Mouse (Mus musculus) liver, embryonic 11.5 days (tissue): ENCODE measurements around the gene Dlg2. TPM values are rescaled to one million over a fixed set of nuclear protein-coding genes. Genes with fewer than 3 reads are reported as not detected.

ENCODE experiments used
- ATAC-seq: fragments of 200-750 bp; cut with Nextera tagmentation; replicated peaks from 2 replicates; pipeline ENCODE4 v1.8.0; 2017; ENCODE audit warnings: moderate number of reproducible peaks, mild to moderate bottlenecking, moderate TSS enrichment, moderate library complexity; ENCODE audit not compliant: low FRiP score
- DNase-seq: peaks from one replicate; pipeline ENCODE4 v3.0.0-alpha.2; 2017; ENCODE audit warnings: low spot score
- H3K27ac ChIP-seq: fragments of 300-500 bp; sonication (generic); 2 replicates; pipeline ENCODE4 v1.5.1; 2014; ENCODE audit warnings: mild to moderate bottlenecking, low read depth, low read length, control low read depth
- H3K27me3 ChIP-seq: fragments of 300-500 bp; sonication (generic); replicated peaks from 2 replicates; pipeline ENCODE4 v1.6.1; 2014; ENCODE audit warnings: low read length, mixed read lengths; ENCODE audit not compliant: control insufficient read depth, insufficient read depth
- H3K36me3 ChIP-seq: fragments of 300-500 bp; sonication (generic); 2 replicates; pipeline ENCODE4 v1.6.1; 2014; ENCODE audit warnings: mild to moderate bottlenecking, low read length, moderate library complexity, mixed read lengths; ENCODE audit not compliant: control insufficient read depth, insufficient read depth
- H3K4me1 ChIP-seq: fragments of 300-500 bp; sonication (generic); replicated peaks from 2 replicates; pipeline ENCODE4 v1.6.1; 2014; ENCODE audit warnings: low read length, mixed read lengths; ENCODE audit not compliant: control insufficient read depth, insufficient read depth
- H3K4me2 ChIP-seq: fragments of 300-500 bp; sonication (generic); 2 replicates; pipeline ENCODE4 v1.6.1; 2014; ENCODE audit warnings: mild to moderate bottlenecking, control low read depth, moderate library complexity
- H3K4me3 ChIP-seq: fragments of 300-500 bp; sonication (generic); 2 replicates; pipeline ENCODE4 v1.5.1; 2014; ENCODE audit warnings: low read depth, low read length, control low read depth
- H3K9ac ChIP-seq: fragments of 300-500 bp; sonication (generic); 2 replicates; pipeline ENCODE4 v1.6.1; 2014; ENCODE audit warnings: low read depth, low read length, control low read depth
- H3K9me3 ChIP-seq: fragments of 300-500 bp; sonication (generic); 2 replicates; pipeline ENCODE4 v1.6.1; 2016; ENCODE audit warnings: low read length, inconsistent platforms, mixed read lengths; ENCODE audit not compliant: control insufficient read depth
- WGBS: fragments of 180-500 bp; shearing (Covaris S2); extraction: QIAGEN DNeasy Blood & Tissue Kit; methylation state at CpG from one replicate; pipeline ENCODE4 v1.1.7; 2014; 5-methylcytosine and 5-hydroxymethylcytosine counted together
- polyA plus RNA-seq: library from polyadenylated mRNA; unstranded; fragments of >200 nt; fragmentation: Nextera tagmentation; extraction: Ambion mirVana; gene quantifications from 2 replicates; pipeline ENCODE4 v1.2.1, GENCODE M21; 2014

The Dlg2 gene
- 0.96 and 1.6 TPM in 2 replicates for polyA plus RNA-seq

DNA sequence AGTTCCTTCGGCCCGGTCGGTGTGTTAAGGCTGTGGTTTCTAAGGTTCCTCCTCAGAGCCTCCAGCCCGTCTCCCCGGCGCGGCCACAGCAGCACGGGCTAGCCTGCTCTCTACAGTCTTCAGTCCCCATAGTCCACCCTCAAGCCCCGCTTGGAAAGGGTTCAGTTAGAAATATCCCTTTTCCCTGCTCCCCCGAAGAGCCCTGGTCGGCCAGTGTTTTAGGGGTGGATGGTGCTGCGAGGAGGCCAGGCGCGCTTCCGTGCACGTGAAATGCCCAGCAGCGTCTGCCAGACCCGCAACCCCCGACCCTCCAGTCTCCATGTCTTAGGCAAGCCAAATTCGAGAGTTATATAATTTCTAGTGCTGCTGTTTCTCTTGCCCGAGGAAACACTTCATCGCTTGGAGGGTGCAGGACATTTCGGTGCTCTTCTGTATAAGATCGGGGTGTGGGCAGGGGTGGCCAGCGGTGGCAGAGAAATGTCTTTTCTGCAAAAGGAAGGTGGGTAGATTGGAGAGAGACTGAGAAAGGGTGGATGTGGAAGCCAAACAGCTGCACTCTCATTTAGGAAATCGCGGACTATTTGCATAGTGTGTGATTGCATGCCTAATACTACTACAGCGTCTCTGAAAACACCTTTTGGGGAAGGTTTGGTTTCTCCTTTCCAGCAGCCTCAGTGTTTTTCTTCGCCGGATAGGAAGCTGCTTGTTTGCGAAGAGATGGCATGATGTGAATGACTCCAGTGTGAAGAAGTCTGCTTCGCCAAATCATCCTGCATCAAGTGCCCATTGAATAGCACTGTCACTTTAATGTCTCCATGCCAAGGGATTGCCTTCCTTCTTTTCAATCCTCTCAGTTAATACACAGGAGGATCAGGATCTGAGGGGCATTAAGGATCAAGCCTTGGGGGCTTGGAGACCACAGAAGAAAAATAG, at the start of gene Dlg2:
TSS of gene Dlg2 (plus strand) at position 360 of the 933 bp plus-strand sequence.
- Histone ChIP-seq H3K4me2 (peak within 1 kb of the TSS; percentile 98), H3K36me3 (no peaks in the 10 kb centered on the region), H3K9ac (peak within 1 kb of the TSS; percentile 75), H3K4me3 (peak within 1 kb of the TSS; percentile 65), H3K9me3 (no peaks in the 10 kb centered on the region), H3K27me3 (no peaks in the 10 kb centered on the region), H3K4me1 (peaks cover 7% of the 10 kb centered on the region), H3K27ac (peak within 1 kb of the TSS; percentile 9; the same call in 1 of the 2 replicates)
- 2% methylated on average over 32 of the region's 32 CpGs for WGBS
- DNase-seq (no peak), ATAC-seq (no peak; the same call in 1 of the 2 replicates)

DNA sequence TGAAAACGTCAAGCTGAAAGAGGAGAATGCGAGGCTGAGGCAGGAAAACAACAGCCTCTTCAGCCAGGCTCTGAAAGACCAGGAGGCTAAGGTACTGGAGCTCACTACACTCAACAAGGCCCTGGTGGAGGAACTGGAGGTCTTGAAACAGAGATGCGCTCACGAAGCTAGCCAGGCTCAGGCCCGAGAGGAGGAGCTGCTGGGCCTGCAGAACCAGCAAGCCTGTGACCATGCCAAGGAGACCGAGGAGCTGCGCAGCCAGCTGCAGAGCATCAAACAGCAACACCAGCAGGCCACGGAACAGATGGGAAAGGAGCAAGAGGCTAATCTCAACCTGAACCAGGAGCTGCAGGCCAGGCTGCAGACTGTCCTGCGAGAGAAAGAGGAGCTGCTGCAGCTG, 49.5 kb upstream of the Dlg2 start:
- peak overlapping the region; percentile 40 for H3K4me3 ChIP-seq
- no peak overlapping the region for H3K27ac ChIP-seq
- DNase-seq (no peak), ATAC-seq (no peak)
- H3K4me2 ChIP-seq = peak overlapping the region; percentile 60
- no peaks in the 10 kb centered on the region for H3K36me3 ChIP-seq
- 60% methylated on average over 9 of the region's 9 CpGs for WGBS
- 0 out of 2 replicates have a peak overlapping the region, but pooled peaks have one; percentile 40 for H3K9ac ChIP-seq
- H3K27me3 ChIP-seq = no peaks in the 10 kb centered on the region
- H3K9me3 ChIP-seq = no peaks in the 10 kb centered on the region
- no peaks in the 10 kb centered on the region; the same call in 1 of the 2 replicates for H3K4me1 ChIP-seq

GRCm38 (mm10) chr7:90432221-90432620, 44.3 kb upstream of the Dlg2 start:
- Histone ChIP-seq H3K4me3 (no peak overlapping the region), H3K36me3 (no peaks in the 10 kb centered on the region), H3K4me2 (no peak overlapping the region), H3K27ac (no peak overlapping the region), H3K27me3 (no peaks in the 10 kb centered on the region), H3K4me1 (no peaks in the 10 kb centered on the region; the same call in 1 of the 2 replicates), H3K9me3 (no peaks in the 10 kb centered on the region), H3K9ac (no peak overlapping the region)
- no peak for DNase-seq
- ATAC-seq = no peak

DNA sequence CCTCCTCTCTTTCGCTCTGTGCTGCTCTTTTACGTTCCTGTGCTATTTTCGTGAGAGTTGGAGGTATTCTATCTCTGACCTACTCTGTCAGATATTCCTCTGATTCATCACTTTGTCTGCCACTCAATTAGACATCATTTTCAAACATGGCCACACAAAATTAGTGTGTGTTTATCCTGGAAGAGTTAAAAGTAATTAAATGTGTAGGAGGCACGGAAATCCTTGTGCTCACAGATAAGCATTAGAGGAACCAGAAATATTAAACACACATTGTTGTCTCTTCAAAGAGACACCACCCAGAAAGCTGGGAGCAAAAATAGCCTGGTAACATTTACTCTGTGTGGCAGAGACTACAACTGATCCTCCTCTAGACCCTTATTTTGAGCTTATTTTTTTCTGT, 36.4 kb upstream of the Dlg2 start:
- Histone ChIP-seq H3K4me3 (no peak overlapping the region), H3K4me2 (no peak overlapping the region), H3K9ac (no peak overlapping the region), H3K27ac (no peak overlapping the region), H3K9me3 (no peaks in the 10 kb centered on the region), H3K4me1 (no peaks in the 10 kb centered on the region), H3K36me3 (no peaks in the 10 kb centered on the region), H3K27me3 (no peaks in the 10 kb centered on the region)
- no peak for DNase-seq
- ATAC-seq = no peak
- WGBS = 86% methylated on average over 4 of the region's 4 CpGs

GRCm38 (mm10) chr7:90442070-90442469, 34.4 kb upstream of the Dlg2 start:
- no peaks in the 10 kb centered on the region for H3K27me3 ChIP-seq
- 0 out of 2 replicates have a peak, but pooled peaks cover under 1% of the 10 kb centered on the region for H3K4me1 ChIP-seq
- H3K36me3 ChIP-seq = no peaks in the 10 kb centered on the region
- ATAC-seq (no peak), DNase-seq (no peak)
- H3K9me3 ChIP-seq = no peaks in the 10 kb centered on the region
- peak overlapping the region; percentile 98 for H3K9ac ChIP-seq
- H3K4me3 ChIP-seq = peak overlapping the region; percentile 99
- WGBS = 13% methylated on average over 4 of the region's 4 CpGs
- peak overlapping the region; percentile 49 for H3K27ac ChIP-seq
- H3K4me2 ChIP-seq = peak overlapping the region; percentile 97

- WGBS = under 1% methylated on average over 54 of the region's 54 CpGs
- no peaks in the 10 kb centered on the region for H3K9me3 ChIP-seq
- H3K36me3 ChIP-seq = peaks cover 2% of the 10 kb centered on the region; the same call in 1 of the 2 replicates
- peak within 1 kb of the TSS; percentile 99 for H3K4me3 ChIP-seq
- H3K4me2 ChIP-seq = peak within 1 kb of the TSS; percentile 97
- ATAC-seq (peak; percentile 93), DNase-seq (peak; percentile 94)
- peak within 1 kb of the TSS; percentile 98 for H3K9ac ChIP-seq
- 0 out of 2 replicates have a peak, but pooled peaks cover 2% of the 10 kb centered on the region for H3K4me1 ChIP-seq
- H3K27me3 ChIP-seq = no peaks in the 10 kb centered on the region
- peak within 1 kb of the TSS; percentile 98 for H3K27ac ChIP-seq
These were observed 33.9 kb upstream of the Dlg2 start, which contains the start of gene Crebzf for GRCm38 (mm10) chr7:90442518-90443080. Gene Crebzf (plus strand): TSS chr7:90442729.

- Histone ChIP-seq H3K4me1 (0 out of 2 replicates have a peak, but pooled peaks cover 2% of the 10 kb centered on the region), H3K9me3 (no peaks in the 10 kb centered on the region), H3K27me3 (no peaks in the 10 kb centered on the region), H3K9ac (peak overlapping the region; percentile 98), H3K27ac (peak overlapping the region; percentile 98), H3K4me3 (peak overlapping the region; percentile 99), H3K4me2 (peak overlapping the region; percentile 97), H3K36me3 (peaks cover 3% of the 10 kb centered on the region; the same call in 1 of the 2 replicates)
- DNase-seq (peak; percentile 71), ATAC-seq (peak; percentile 72)
- under 1% methylated on average over 118 of the region's 123 CpGs for WGBS
These were observed 33.1 kb upstream of the Dlg2 start for GRCm38 (mm10) chr7:90443101-90444091.

DNA sequence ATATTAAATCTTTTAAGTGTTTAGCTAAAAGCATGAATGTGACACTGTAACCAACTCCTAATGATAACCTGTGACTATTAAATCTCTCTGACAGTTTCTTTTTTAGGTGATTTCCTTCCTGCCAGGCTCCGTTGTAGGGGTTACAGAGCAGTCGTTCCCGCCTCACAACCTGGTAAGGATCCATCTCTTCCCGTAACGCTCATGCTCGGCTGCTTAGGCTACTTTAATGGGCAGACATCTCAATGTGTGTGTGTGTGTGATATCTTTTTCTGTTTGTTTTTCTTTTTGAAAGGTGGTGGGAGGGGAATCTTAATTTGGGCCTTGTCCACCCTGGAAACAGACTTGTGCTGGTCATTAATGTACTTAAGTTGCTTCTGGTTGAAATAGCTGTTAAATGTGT, 32.3 kb upstream of the Dlg2 start:
- Histone ChIP-seq H3K9me3 (no peaks in the 10 kb centered on the region), H3K4me2 (peak overlapping the region; percentile 97), H3K9ac (peak overlapping the region; percentile 98), H3K27ac (no peak overlapping the region), H3K27me3 (no peaks in the 10 kb centered on the region), H3K4me3 (peak overlapping the region; percentile 99), H3K36me3 (peaks cover 3% of the 10 kb centered on the region; the same call in 1 of the 2 replicates), H3K4me1 (0 out of 2 replicates have a peak, but pooled peaks cover 2% of the 10 kb centered on the region)
- ATAC-seq (no peak), DNase-seq (peak; percentile 38)
- 0% methylated on average over 6 of the region's 6 CpGs for WGBS
